Mouse (Mus musculus) neural tube, embryonic 10.5 days (tissue): Measurements from ENCODE around the gene Sstr2.

Source experiments
- DNase-seq: peaks from one replicate; pipeline ENCODE4 v3.0.0-alpha.2; 2017; ENCODE audit warnings: low spot score; ENCODE audit errors: extremely low spot score

The Sstr2 gene

DNA sequence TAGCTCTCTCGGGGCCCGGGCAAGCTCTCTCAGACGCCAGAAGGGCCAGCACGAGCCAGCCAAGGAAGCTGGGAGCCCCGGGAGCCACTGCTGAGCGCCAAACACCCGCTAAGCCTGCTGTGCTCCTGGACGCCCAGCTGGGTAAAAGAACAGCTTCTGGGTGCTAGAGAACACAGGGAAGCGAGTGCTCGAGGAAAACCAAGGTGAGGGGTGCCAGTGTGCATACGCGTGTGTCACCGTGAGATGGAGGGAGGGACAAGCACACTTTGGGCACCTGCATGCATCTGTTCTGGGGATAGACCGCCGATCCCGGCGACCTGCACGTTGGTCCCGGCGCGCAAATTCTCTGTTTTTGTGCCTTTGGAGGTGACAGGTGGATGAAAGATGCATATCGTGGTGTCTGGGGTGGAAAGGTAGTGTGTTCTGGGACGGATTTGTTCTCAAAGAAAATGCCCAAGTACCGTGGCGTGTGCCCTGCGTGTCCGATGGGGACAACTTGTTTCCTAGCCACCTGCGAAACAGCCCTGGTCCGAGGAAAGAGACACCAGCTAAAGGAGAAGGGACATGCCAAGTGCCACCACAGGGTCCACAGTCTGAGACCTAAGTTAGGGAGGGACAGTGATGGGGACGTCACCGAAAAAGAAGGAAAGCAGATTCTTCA is 408 bp downstream of the Sstr2 start:
- no peak for DNase-seq

DNA sequence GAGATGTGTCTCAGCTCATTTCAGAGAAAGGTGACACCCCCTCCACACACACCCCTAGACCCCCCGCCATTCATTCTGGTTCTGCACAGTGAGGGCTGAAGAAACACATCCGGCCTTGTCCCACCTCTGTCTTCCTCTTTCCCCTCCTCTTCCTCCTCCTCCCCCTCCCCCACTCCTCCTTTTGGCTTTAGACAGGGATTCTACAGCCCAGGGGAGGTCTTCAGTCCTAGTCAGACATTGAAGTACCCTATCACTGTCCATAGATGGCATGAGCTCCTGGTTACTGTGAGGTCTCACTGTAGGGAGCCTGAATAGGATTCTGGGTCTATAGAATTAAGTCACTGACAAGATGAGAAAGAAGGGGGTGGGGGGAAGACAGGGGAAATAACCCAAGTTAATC is 1.9 kb downstream of the Sstr2 start:
- no peak for DNase-seq

DNA sequence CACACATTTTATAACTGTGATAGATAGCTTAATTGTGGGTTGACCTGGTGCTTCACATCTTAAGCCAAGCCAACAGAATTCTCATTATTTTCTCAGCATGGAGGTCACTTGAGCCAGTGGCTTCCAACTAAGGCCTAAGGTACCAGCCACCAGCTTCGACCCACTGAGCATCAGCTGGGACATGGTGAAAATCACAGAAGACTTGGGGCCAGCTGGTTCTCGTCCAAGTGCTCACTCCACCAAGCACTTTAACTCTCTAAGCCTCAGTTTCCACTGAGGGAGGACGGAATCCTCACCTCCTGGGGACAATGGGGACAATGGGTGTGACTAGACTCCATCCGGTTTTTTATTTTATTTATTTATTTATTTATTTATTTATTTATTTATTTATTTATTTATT is 2.9 kb downstream of the Sstr2 start:
- DNase-seq = no peak

DNA sequence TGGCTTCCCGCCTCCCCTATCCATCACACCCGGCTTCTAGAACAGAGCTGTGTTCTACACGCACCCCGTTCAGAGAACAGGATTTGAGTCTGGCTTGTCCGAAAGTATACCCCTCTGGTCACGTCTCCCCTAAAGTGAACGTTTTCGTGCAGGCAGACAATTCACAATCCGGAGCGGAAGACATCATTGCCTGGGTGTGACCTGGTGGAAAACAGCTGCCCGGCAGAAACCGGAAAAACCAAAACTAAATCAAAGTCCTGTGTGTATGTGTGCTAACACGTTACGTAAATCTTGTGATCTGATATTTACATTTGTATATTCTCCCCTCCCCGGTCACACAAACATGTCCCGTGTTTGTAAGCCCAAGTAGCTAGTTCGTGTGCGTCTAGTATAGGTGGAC is 6.3 kb downstream of the Sstr2 start:
- no peak for DNase-seq

DNA sequence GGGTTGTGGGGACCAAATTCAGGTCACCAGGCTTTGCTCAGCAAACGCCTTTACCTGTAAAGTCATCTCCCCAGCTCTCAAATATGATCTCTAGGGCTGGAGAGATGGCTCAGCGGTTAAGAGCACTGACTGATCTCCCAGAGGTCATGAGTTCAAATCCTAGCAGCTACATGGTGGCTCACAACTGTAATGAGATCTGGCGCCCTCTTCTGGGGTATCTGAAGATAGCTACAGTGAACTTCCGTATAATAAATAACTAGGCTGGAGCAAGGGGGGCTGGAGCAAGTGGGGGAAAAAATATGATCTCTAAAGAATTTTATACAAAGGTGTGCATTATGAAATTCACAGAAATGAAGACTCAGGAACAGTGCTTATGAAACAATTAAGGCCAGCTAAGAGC is 8.6 kb downstream of the Sstr2 start:
- no peak for DNase-seq

DNA sequence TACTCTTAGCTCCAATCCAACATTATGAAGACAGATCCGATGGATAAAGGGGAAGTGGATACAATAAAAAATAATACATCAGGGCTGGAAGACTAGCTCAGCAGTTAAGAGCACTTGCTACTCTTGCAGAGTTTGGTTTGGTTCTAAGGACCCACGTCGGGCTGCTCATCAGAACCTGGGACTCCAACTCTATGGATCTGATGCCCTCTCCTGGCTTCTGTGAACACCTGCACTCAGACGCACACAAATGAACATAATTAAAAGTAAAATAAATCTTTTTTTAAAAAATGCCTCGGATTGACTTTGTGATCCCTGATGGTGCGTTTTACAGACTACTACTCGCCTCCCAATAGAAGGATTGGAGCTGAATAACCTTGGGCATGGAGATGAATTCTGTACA is 11.5 kb downstream of the Sstr2 start:
- no peak for DNase-seq

DNA sequence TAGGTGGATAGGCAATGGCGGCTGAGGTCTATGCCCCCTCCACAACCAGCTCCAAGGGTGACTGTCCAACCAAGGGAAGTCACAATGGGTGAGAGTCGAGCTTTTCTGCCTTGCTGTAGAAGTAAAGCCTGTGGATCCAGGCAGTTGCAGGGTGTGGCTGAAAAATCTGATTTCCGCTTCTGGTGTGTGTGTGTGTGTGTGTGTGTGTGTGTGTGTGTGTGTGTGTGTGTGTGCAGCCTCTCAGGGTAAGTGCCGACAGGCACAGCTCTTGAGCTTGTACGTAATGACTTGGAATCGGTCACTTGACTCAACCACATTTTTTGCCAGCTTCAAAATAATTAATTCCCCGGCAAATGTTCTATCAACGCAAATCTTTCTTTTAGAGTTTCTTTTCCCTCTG is 12.2 kb downstream of the Sstr2 start:
- DNase-seq = no peak

DNA sequence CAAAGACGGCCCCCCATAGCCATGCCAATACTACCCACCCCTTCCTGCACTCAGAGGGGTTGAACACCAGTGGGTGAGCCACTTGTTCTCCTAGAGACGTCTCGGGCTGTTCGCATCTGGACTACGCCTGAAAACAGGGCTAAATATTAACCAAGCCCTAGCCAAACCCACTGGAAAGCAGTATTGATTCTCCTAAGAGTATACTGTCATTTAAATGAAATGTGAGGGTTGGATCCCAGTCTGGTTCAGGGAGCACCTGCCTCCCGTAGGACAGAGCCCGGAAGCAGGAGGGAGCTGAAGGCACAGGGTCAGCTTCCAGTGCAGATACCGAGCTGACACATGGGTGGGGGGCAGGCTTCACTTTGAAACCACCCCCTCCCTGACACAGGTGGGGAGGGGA is 12.7 kb downstream of the Sstr2 start:
- DNase-seq = no peak

DNA sequence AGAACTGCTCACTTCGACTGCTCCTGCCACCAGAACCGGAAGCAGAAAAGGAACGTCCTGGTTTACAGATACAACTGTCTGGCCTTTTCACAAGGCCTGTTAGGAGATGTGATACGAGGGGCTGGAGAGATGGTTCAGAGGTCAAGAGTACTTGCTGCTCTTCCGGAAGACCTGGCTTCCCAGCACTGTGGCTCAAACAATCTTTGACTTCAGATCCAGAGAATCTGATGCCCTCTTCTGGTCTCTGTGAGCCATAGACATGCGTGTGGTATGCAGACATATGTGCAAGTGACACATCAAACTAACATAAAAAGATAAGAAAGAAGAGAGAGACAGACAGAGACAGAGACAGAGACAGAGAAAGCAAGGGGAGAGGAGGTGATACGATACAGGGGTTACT is 13.2 kb downstream of the Sstr2 start:
- no peak for DNase-seq

DNA sequence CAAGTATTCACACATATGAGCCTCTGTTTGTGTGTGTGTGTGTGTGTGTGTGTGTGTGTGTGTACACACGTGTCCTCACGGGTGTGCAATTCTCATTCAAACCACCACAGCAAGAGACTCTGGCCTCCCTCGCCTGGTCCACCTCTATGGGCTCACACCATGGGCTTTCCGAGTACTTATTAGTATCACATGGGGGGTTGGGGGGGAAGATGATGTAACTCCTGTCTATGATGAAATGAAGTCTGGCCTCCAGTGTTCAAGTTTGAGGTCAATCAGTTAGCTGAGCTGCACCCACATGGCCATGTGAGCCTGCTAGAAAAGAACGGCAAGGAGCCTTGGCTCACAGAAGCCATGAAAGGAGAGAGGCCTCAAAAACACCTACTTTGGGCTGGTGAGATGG is 14.3 kb downstream of the Sstr2 start:
- DNase-seq = no peak

DNA sequence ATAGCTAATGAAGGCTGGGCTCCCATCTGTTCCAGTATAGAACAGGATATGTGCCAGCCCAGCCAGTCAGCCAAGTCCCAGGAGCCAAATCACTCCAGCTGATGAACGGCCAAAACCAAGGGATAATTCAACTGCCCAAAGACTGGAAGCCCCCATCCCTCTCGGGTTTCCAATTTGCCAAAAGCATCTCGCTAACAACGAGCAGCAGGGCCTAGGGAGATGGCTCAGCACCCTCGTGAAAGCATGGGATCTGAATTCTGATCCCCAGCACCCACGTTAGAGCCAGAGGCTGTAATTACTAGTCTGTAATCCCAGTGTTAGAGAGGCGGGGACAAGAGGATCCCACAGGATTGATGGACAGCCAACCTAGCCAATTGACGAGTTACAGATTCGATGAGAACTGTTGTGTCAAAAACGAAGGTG is 15.6 kb downstream of the Sstr2 start:
- no peak for DNase-seq

DNA sequence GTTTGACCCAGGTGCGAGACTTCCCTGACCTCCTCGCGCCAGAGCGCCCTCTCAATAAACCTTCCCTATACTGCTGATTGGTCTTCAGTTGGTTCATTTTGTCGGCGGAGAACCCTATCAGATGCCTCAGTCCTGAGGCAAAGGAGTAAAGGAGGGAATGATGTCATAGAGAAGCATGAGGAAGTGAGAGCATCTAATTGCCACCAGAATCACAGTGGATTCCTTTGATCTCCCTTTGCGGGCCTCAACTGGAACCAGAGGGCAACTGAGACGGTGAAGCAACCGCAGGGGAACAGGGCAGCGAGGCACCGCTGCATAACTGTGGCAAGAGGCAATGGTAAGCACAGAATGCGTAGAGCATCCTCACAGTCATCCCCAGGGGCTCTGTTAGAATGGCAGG is 19.5 kb downstream of the Sstr2 start:
- DNase-seq = no peak

DNA sequence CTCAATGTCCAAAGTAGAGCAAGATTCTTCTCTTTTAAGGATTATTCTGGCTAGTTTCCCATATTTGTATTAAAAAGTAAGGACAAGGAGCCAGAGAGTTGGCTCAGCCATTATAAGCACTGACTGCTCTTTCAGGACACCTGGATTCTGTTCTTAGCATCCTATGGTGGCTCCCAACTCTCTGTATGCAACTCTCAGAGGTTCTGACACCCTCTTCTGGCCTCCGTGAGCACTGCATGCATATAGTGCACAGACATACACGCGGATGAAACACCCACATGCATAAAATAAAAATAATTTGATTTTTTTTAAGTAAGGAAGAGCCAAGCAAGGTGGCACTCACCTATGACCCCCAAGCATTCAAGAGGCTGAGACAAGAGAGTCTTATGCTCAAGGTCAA is 26.0 kb downstream of the Sstr2 start:
- no peak for DNase-seq

DNA sequence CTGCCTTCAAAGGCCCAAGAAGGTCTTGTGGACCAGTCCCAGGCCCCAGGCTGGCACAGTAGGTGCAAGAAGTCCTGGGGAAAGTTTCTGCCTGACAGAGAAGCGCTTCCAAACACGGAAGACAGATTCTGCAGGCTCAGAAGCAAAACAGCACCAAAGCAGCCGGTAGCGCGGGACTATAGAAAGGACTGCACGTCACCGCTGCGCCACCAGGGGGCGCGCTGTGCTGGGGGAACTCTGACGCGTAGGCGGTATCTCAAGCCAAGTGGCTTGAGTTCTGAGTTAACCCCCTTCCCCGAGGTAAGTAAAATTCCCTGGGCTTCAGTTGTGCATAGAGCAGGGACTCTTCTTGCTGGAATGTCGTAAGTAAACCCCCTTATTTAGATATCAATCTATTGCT is 29.0 kb downstream of the Sstr2 start:
- DNase-seq = peak; percentile 87

DNA sequence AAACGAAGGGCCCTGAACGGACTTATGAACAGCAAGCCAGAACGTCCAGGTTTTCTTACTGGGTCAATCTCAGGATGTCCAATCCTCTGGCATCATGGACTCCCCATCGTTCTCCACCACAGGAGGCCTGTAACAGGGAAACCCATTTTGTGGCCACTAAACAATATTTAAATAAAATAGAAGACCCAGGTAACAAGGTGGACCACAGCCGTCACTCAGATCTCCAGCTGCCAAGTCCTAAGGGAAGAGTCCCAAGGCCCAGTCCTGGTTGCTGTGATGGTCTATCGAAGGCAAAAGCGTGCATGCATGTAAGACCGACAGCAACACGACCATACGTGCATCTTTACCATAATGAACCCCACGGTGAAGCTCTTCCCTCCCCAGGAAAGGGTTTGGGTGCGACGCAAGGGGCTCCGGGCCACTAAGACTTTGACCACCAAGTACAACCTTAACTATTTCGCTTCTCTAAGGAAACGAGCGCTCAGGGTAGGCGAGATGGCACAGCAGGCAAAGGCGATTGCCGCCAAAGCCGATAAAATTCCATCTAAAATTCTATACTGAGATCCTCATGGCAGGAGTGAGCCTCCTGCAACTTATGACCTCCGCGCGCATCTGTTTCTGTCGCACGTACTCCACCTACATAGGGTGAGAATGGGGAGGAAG is 29.7 kb downstream of the Sstr2 start, which contains the start of gene Cog1:
Cog1 (plus strand) TSS at position 480 of the 663 bp plus-strand sequence.
- DNase-seq = no peak

DNA sequence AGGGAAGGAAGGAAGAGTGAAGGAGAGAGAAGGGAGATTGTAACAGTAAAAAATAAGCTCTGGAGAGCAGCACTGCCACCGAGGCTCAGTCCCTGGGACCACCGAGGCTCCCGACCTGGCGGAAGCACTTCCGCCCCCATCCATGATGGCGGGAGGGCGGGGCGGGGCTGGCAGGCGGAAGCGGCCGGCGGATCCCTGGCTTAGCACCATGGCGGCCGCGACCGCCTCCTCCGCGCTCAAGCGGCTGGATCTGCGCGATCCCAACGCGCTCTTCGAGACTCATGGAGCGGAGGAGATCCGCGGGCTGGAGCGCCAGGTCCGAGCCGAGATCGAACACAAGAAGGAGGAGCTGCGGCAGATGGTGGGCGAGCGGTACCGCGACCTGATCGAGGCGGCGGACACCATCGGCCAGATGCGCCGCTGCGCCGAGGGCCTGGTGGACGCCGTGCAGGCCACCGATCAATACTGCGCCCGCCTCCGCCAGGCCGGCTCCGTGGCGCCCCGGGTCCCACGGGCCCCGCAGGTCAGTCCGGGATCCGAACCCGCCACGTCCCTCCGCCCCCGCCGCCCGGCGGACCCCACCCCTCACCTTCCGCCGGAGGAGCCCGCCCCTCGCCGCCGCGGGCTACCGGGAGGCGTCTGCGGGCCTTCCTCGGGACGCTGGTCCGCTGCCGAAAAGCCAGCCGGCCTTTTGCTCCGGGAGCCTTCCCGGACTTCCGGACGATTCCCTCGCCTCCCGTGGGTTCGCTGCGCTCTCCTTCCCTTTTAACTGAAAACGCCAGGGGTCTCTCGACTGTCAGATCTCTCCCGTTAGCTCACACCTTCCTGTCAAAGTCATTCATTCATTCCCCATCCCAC is 30.4 kb downstream of the Sstr2 start, which contains the start of gene Slc39a11:
Slc39a11 (minus strand) TSS at position 727 of the 858 bp plus-strand sequence.
- peak; percentile 86 for DNase-seq

DNA sequence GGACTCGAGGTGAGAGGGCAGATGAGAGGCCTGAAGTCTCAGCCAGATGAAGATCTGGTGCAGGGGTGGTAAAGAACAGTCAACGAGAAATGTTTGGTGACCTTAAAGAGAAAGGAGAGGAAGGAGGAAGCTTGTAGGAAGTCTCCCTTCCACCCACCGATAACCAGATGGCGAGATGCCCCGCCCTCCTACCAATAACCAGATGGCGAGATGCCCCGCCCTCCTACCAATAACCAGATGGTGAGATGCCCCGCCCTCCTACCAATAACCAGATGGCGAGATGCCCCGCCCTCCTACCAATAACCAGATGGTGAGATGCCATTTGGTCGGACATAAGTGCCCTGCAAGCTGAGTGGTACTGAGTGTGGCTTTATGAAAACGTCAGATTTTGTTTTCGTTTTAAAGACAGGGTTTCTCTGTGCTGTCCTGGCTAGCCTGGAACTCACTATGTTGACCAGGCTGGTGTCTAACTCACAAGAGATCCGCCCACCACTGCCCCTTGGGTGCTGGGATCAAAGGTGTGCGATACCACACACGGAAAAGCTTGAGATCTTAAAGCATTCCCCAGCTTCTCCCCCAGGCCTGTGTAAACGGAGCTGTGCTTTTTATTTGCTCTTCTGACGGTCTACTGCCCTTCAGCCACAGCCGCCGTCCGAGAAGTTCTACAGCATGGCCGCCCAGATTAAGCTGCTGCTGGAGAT is 32.2 kb downstream of the Sstr2 start:
- DNase-seq = no peak

DNA sequence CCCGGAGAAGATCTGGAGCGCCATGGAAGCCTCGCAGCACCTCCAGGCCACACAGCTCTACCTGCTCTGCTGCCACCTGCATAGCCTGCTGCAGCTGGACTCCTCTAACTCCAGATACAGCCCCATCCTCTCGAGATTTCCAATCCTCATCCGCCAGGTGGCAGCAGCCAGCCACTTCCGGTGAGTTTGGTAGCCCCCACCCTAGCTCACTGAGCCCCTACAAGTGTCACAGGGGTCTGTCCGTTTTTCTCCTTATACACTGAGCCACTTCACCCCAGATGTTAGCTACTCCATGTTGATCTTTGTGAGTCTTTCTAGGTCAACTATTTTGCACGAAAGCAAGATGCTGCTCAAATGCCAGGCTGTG is 32.7 kb downstream of the Sstr2 start:
- peak; percentile 48 for DNase-seq

DNA sequence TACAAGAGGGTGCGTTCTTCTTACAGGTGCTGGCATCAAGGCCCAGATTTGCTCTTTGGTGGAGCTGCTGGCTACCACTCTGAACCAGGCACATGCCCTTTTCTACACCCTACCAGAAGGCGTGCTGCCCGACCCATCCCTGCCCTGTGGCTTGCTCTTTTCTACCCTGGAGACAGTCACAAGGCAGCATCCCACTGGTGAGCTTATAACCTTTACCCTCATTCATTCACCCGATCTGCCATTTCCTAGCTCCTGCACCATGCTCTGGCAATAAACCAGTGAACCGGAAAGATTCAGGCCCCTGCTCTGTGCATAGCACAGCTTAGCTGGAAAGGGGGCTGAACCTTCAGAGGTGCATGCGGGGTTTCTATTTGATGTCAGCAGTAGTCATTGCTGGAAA is 33.4 kb downstream of the Sstr2 start:
- no peak for DNase-seq

DNA sequence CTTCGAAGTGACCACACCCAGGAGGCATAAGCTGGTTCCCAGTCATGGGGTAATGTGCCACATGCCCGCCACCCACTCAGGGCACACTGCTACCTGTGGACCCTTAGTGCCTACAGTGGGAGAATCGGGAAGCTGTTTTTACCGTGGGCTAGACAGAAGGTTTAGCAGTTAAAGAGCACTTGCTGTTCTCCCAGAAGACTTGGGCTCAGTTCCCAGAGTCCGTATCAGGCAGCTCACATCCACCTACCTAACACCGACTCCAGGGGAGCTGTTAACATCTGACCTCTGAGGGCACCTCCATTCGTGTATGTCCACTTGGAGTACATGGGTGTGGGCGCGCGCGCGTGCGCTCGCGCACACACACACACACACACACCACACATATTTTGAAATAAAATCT is 35.0 kb downstream of the Sstr2 start:
- no peak for DNase-seq

DNA sequence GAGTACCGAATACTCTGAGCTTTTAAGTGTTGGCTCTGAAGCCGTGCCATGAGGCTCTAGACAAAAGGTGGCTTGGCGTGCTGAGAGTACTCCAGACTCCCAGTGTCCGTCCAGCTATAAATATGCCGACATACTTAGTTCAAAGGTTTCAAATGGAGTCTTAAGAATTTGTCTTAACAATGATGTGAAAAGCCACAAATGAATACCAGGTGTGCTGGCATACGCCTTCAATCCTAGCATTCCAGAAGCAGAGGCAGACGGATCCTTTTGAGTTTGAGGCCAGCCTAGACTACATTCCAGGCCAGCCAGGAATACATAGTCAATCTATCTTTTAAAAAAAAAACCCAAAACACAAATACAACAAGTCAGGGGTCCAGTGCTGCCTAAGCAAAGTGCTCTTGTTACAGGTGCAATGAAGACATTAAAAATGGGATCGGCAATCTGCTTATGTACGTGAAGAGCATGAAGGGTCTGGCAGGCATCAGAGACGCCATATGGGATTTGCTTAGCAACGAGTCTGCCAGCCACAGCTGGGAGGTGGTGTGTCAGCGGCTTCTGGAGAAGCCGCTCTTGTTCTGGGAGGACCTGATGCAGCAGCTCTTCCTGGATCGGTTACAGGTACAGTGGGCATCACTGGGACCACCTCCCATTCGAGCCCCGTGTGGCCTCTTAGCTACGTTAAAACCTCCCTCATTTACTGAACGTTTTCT is 35.6 kb downstream of the Sstr2 start:
- no peak for DNase-seq
